7 mouse cellular contexts compared by ENCODE assay signal in genomic region chr10:121477433-121477832, GRCm38 (mm10). TPM values are rescaled to one million over a fixed set of nuclear protein-coding genes. Genes with fewer than 3 reads are reported as not detected.
DNase-seq lines count a peak whose midpoint lies in the region; ATAC-seq and TF ChIP-seq lines count a peak whose summit lies in the region.

No protein-coding gene starts in this region.

- no peak overlapping the region for H3K4me3 ChIP-seq in thymus, adult 2 months (ENCODE audit: control insufficient read depth, insufficient read depth, low read length)
- no peak overlapping the region for H3K4me3 ChIP-seq in forebrain, embryonic 14.5 days (ENCODE audit: low read depth, low read length)
- peak overlapping the region; percentile 80; the same call in 1 of the 2 replicates for H3K4me3 ChIP-seq in liver, embryonic 12.5 days

- no peaks in the 10 kb centered on the region for H3K27me3 ChIP-seq in thymus, adult 2 months (ENCODE audit: control insufficient read depth, insufficient read depth, low read length)
- H3K27me3 ChIP-seq in forebrain, embryonic 14.5 days (replicated peaks; ENCODE audit: control insufficient read depth, insufficient read depth, low read length): peaks cover 12% of the 10 kb centered on the region; the same call in 1 of the 2 replicates
- H3K27me3 ChIP-seq in liver, embryonic 12.5 days (replicated peaks): no peaks in the 10 kb centered on the region; the same call in 1 of the 2 replicates

- peaks cover 23% of the 10 kb centered on the region for H3K4me1 ChIP-seq in thymus, adult 2 months (replicated peaks; ENCODE audit: control insufficient read depth, insufficient read depth, low read length)
- H3K4me1 ChIP-seq in forebrain, embryonic 14.5 days (ENCODE audit: control insufficient read depth, insufficient read depth, low read length): 0 out of 2 replicates have a peak, but pooled peaks cover 12% of the 10 kb centered on the region
- peaks cover 49% of the 10 kb centered on the region for H3K4me1 ChIP-seq in liver, embryonic 12.5 days

- TF ChIP-seq CTCF in thymus, adult 2 months (IDR thresholded peaks at IDR 0.05; ENCODE audit: borderline replicate concordance, control insufficient read depth, extremely low read depth, insufficient read depth, low read length, poor library complexity): no peak

- TF ChIP-seq POLR2A in thymus, adult 2 months (IDR thresholded peaks at IDR 0.05; ENCODE audit: control insufficient read depth, extremely low read depth, insufficient read depth, low read length, poor library complexity): no peak

- WGBS in thymus, adult 2 months: 38% methylated on average over 10 of the region's 10 CpGs
- WGBS in forebrain, embryonic 14.5 days: 12% methylated on average over 10 of the region's 10 CpGs
- 15% methylated on average over 10 of the region's 10 CpGs for WGBS in liver, embryonic 12.5 days (ENCODE audit: insufficient replicate concordance)

- H3K36me3 ChIP-seq in thymus, adult 2 months (ENCODE audit: control insufficient read depth, insufficient read depth, low read length): no peaks in the 10 kb centered on the region
- no peaks in the 10 kb centered on the region for H3K36me3 ChIP-seq in forebrain, embryonic 14.5 days (ENCODE audit: control insufficient read depth, insufficient read depth, low read length)
- no peaks in the 10 kb centered on the region for H3K36me3 ChIP-seq in liver, embryonic 12.5 days

- no peaks in the 10 kb centered on the region for H3K9me3 ChIP-seq in forebrain, embryonic 14.5 days (replicated peaks; ENCODE audit: control insufficient read depth, low read length)
- no peaks in the 10 kb centered on the region for H3K9me3 ChIP-seq in liver, embryonic 12.5 days (replicated peaks)

- peak overlapping the region; percentile 68; the same call in 1 of the 2 replicates for H3K27ac ChIP-seq in thymus, adult 2 months (ENCODE audit: control insufficient read depth, insufficient read depth, low read length)
- peak overlapping the region; percentile 18; the same call in 1 of the 2 replicates for H3K27ac ChIP-seq in forebrain, embryonic 14.5 days (ENCODE audit: low read depth, low read length)
- H3K27ac ChIP-seq in liver, embryonic 12.5 days: peak overlapping the region; percentile 87

- no peak overlapping the region for H3K9ac ChIP-seq in forebrain, embryonic 14.5 days (ENCODE audit: low read length)
- peak overlapping the region; percentile 79 for H3K9ac ChIP-seq in liver, embryonic 12.5 days

- ATAC-seq in forebrain, embryonic 14.5 days: no peak
- no peak for ATAC-seq in liver, embryonic 12.5 days

- DNase-seq in thymus, adult 2 months: no peak
- no peak for DNase-seq in thymus, adult 18-20 months
- no peak for DNase-seq in forebrain, embryonic 14.5 days (ENCODE audit: low spot score)
- DNase-seq in frontal cortex, adult 2 months (ENCODE audit: extremely low spot score in 1 of 2, low spot score in 1 of 2): no peak
- no peak for DNase-seq in cerebellum, postnatal 4 days (ENCODE audit: low spot score in 2 of 2)
- no peak for DNase-seq in adrenal gland, adult 2 months

- no peak overlapping the region for H3K4me2 ChIP-seq in forebrain, embryonic 14.5 days (ENCODE audit: low read length)
- peak overlapping the region; percentile 99 for H3K4me2 ChIP-seq in liver, embryonic 12.5 days

RNA-seq across cellular contexts. Expression of gene Rassf3, which starts 1.3 kb away (rescaled TPM):
- polyA plus RNA-seq in thymus, adult 2 months (2012; rRNA removed): 12.9 and 15.5 TPM in 2 replicates
- polyA plus RNA-seq in forebrain, embryonic 14.5 days (2014; fragmentation: Nextera tagmentation; extraction: Ambion mirVana): 4.4 and 4.7 TPM in 2 replicates
- 12.3 and 12.8 TPM in 2 replicates for polyA plus RNA-seq in liver, embryonic 12.5 days (2016; fragmentation: Nextera tagmentation; extraction: Ambion mirVana)
- 18.0 and 21.5 TPM in 2 replicates for polyA plus RNA-seq in frontal cortex, adult 2 months (2012; rRNA removed)
- 10 to 100 TPM; 32.2 to 50.9 TPM for total RNA-seq in adrenal gland, adult 2 months (2021)
- 9.2 and 9.3 TPM in 2 replicates for polyA plus RNA-seq in adrenal gland, adult 2 months (2012; rRNA removed)

Comparison
In these comparisons a context has a peak if more than half of its experiments do, and no peak if none do; other contexts are left out.
1. H3K27ac ChIP-seq: peak in every context shown above with its lines; median percentile 87 in liver, embryonic 12.5 days; 68 in thymus, adult 2 months; 18 in forebrain, embryonic 14.5 days.